Mouse (Mus musculus) myocyte (in vitro differentiated cells): ENCODE data around the gene Clstn2. TPM values are rescaled to one million over a fixed set of nuclear protein-coding genes. Genes with fewer than 3 reads are reported as not detected.

Experiments used
- H3K27me3 ChIP-seq: one replicate; pipeline ENCODE4 v1.6.1; 2011; ENCODE audit not compliant: control insufficient read depth, insufficient read depth, insufficient read length
- H3K36me3 ChIP-seq: one replicate; pipeline ENCODE4 v1.6.1; 2011; ENCODE audit not compliant: control insufficient read depth, insufficient read depth
- H3K4me2 ChIP-seq: one replicate; pipeline ENCODE4 v1.6.1; 2011; ENCODE audit warnings: low read depth, control low read depth
- H3K4me3 ChIP-seq: one replicate; pipeline ENCODE4 v1.5.1; 2011; ENCODE audit warnings: mild to moderate bottlenecking, control low read depth, moderate library complexity
- H3K79me2 ChIP-seq: one replicate; pipeline ENCODE4 v1.6.1; 2011; ENCODE audit not compliant: control insufficient read depth, insufficient read depth
- H3ac ChIP-seq: one replicate; pipeline ENCODE4 v1.6.1; 2011; ENCODE audit not compliant: control insufficient read depth, insufficient read length
- CEBPB ChIP-seq: IDR thresholded peaks from 2 replicates; pipeline ENCODE4 v1.6.1; 2011; ENCODE audit warnings: mild to moderate bottlenecking, moderate library complexity; ENCODE audit not compliant: poor library complexity, insufficient read depth, severe bottlenecking
- E2F4 ChIP-seq: IDR thresholded peaks from one replicate; pipeline ENCODE4 v1.6.1; 2011; ENCODE audit warnings: mild to moderate bottlenecking, control low read depth, moderate library complexity; ENCODE audit not compliant: insufficient read depth
- MAX ChIP-seq: IDR thresholded peaks from one replicate; pipeline ENCODE4 v1.6.1; 2011; ENCODE audit warnings: low read depth, mild to moderate bottlenecking, control low read depth
- MYOD1 ChIP-seq, 3 experiments: IDR thresholded peaks; one replicate each; pipeline ENCODE4 v1.6.1; 2011; ENCODE audit warnings: control low read depth in 2 of 3, low read depth in 2 of 3, mild to moderate bottlenecking in 2 of 3, moderate library complexity in 1 of 3; ENCODE audit not compliant: insufficient read length in 2 of 3, control insufficient read depth in 1 of 3
- MYOG ChIP-seq, 3 experiments: IDR thresholded peaks; one replicate each; pipeline ENCODE4 v1.6.1; 2011; ENCODE audit warnings: control low read depth in 2 of 3, low read depth in 2 of 3, mild to moderate bottlenecking in 2 of 3; ENCODE audit not compliant: insufficient read length in 2 of 3, control insufficient read depth in 1 of 3, insufficient read depth in 1 of 3
- POLR2A ChIP-seq: IDR thresholded peaks from one replicate; pipeline ENCODE4 v1.6.1; 2011; ENCODE audit warnings: low read depth, mild to moderate bottlenecking, control low read depth, moderate library complexity; ENCODE audit not compliant: insufficient read length
- POLR2AphosphoS2 ChIP-seq: IDR thresholded peaks from one replicate; pipeline ENCODE4 v1.6.1; 2011; ENCODE audit warnings: low read depth, control low read depth; ENCODE audit not compliant: insufficient read length
- REST ChIP-seq: IDR thresholded peaks from one replicate; pipeline ENCODE4 v1.6.1; 2011; ENCODE audit warnings: mild to moderate bottlenecking, control low read depth, moderate library complexity; ENCODE audit not compliant: insufficient read depth, insufficient read length
- SRF ChIP-seq: IDR thresholded peaks from one replicate; pipeline ENCODE4 v1.6.1; 2011; ENCODE audit warnings: low read depth; ENCODE audit not compliant: control insufficient read depth, insufficient read length
- TCF12 ChIP-seq: IDR thresholded peaks from one replicate; pipeline ENCODE4 v1.6.1; 2011; ENCODE audit warnings: mild to moderate bottlenecking, control low read depth; ENCODE audit not compliant: poor library complexity, insufficient read depth, severe bottlenecking
- TCF3 ChIP-seq: IDR thresholded peaks from one replicate; pipeline ENCODE4 v1.6.1; 2011; ENCODE audit warnings: low read depth, control low read depth; ENCODE audit not compliant: insufficient read length
- USF1 ChIP-seq: IDR thresholded peaks from one replicate; pipeline ENCODE4 v1.6.1; 2011; ENCODE audit warnings: low read depth, mild to moderate bottlenecking, control low read depth, moderate library complexity
- polyA plus RNA-seq: library from polyadenylated mRNA; unstranded; fragments of >200 nt; fragmentation: generic; extraction: Trizol; gene quantifications from one replicate; pipeline ENCODE4 v1.2.1, GENCODE M21; 2012; ENCODE audit warnings: missing spikeins

Clstn2 gene
- polyA plus RNA-seq, 1 experiment, result 0.02 TPM

GRCm38 (mm10) chr9:97599006-97599405, 434.0 kb downstream of the Clstn2 start:
- no peak overlapping the region for H3K4me2 ChIP-seq
- no peaks in the 10 kb centered on the region for H3K27me3 ChIP-seq
- H3K4me3 ChIP-seq, result no peak overlapping the region
- no peaks in the 10 kb centered on the region for H3K79me2 ChIP-seq
- no peak for TF ChIP-seq MAX
- no peaks in the 10 kb centered on the region for H3K36me3 ChIP-seq
- no peak overlapping the region for H3ac ChIP-seq

GRCm38 (mm10) chr9:97590712-97591111, 442.3 kb downstream of the Clstn2 start:
- Histone ChIP-seq H3K4me3 (no peak overlapping the region), H3K79me2 (no peaks in the 10 kb centered on the region), H3K4me2 (no peak overlapping the region), H3K36me3 (no peaks in the 10 kb centered on the region), H3ac (no peak overlapping the region), H3K27me3 (no peaks in the 10 kb centered on the region)
- TF ChIP-seq CEBPB (no peak), TCF3 (no peak), SRF (no peak), E2F4 (no peak), POLR2AphosphoS2 (no peak), REST (no peak), USF1 (no peak)

- Histone ChIP-seq H3K36me3 (no peaks in the 10 kb centered on the region), H3K4me2 (no peak overlapping the region), H3ac (no peak overlapping the region), H3K79me2 (no peaks in the 10 kb centered on the region), H3K4me3 (no peak overlapping the region), H3K27me3 (no peaks in the 10 kb centered on the region)
- no peak for TF ChIP-seq REST
- no peak for TF ChIP-seq POLR2A
- no peak for TF ChIP-seq MYOG (IDR thresholded peaks at IDR 0.05; ENCODE audit: control insufficient read depth in 1 of 3, insufficient read depth in 1 of 3, insufficient read length in 2 of 3, low read depth in 2 of 3)
- no peak for TF ChIP-seq E2F4
- no peak for TF ChIP-seq TCF3
- TF ChIP-seq POLR2AphosphoS2, result no peak
- no peak for TF ChIP-seq USF1
- TF ChIP-seq SRF, result no peak
- TF ChIP-seq MYOD1 (IDR thresholded peaks at IDR 0.05; ENCODE audit: control insufficient read depth in 1 of 3, insufficient read length in 2 of 3, low read depth in 2 of 3), result no peak
- no peak for TF ChIP-seq TCF12
- TF ChIP-seq CEBPB, result no peak
- TF ChIP-seq MAX, result no peak
These were observed 462.1 kb downstream of the Clstn2 start for GRCm38 (mm10) chr9:97570881-97571280.

- no peaks in the 10 kb centered on the region for H3K36me3 ChIP-seq
- no peaks in the 10 kb centered on the region for H3K79me2 ChIP-seq
- no peak overlapping the region for H3ac ChIP-seq
- H3K4me2 ChIP-seq, result no peak overlapping the region
- no peak for TF ChIP-seq TCF12
- TF ChIP-seq MAX, result no peak
- no peak for TF ChIP-seq MYOD1 (IDR thresholded peaks at IDR 0.05; ENCODE audit: control insufficient read depth in 1 of 3, insufficient read length in 2 of 3, low read depth in 2 of 3)
- no peak for TF ChIP-seq MYOG (IDR thresholded peaks at IDR 0.05; ENCODE audit: control insufficient read depth in 1 of 3, insufficient read depth in 1 of 3, insufficient read length in 2 of 3, low read depth in 2 of 3)
- TF ChIP-seq TCF3, result no peak
- H3K27me3 ChIP-seq, result no peaks in the 10 kb centered on the region
- H3K4me3 ChIP-seq, result no peak overlapping the region
These were observed 469.9 kb downstream of the Clstn2 start for GRCm38 (mm10) chr9:97563121-97563520.

GRCm38 (mm10) chr9:97544359-97544758, 488.6 kb downstream of the Clstn2 start:
- H3K4me2 ChIP-seq, result no peak overlapping the region
- no peak for TF ChIP-seq TCF12
- TF ChIP-seq MYOG (IDR thresholded peaks at IDR 0.05; ENCODE audit: control insufficient read depth in 1 of 3, insufficient read depth in 1 of 3, insufficient read length in 2 of 3, low read depth in 2 of 3), result no peak

GRCm38 (mm10) chr9:97541419-97541818, 491.6 kb downstream of the Clstn2 start:
- H3K79me2 ChIP-seq, result no peaks in the 10 kb centered on the region
- H3K27me3 ChIP-seq, result no peaks in the 10 kb centered on the region
- no peak overlapping the region for H3K4me3 ChIP-seq
- TF ChIP-seq MAX, result no peak
- no peak for TF ChIP-seq TCF3
- no peak for TF ChIP-seq SRF
- no peak overlapping the region for H3ac ChIP-seq
- no peak overlapping the region for H3K4me2 ChIP-seq
- no peaks in the 10 kb centered on the region for H3K36me3 ChIP-seq

More at GRCm38 (mm10) chr9:97544359-97544758, 488.6 kb downstream of the Clstn2 start:
- Histone ChIP-seq H3ac (no peak overlapping the region), H3K79me2 (no peaks in the 10 kb centered on the region), H3K4me3 (no peak overlapping the region), H3K27me3 (no peaks in the 10 kb centered on the region), H3K36me3 (no peaks in the 10 kb centered on the region)
